Mouse (Mus musculus) ES-Bruce4 (cell line): Measurements from ENCODE around the gene 4930505A04Rik. TPM values are rescaled to one million over a fixed set of nuclear protein-coding genes. Genes with fewer than 3 reads are reported as not detected.

Experiments used
- H3K27ac ChIP-seq: 2 replicates; pipeline ENCODE4 v1.5.1; 2012; ENCODE audit warnings: low read length, inconsistent platforms; ENCODE audit not compliant: insufficient read depth
- H3K27me3 ChIP-seq: 2 replicates; pipeline ENCODE4 v1.6.1; 2012; ENCODE audit warnings: mild to moderate bottlenecking, low read length, inconsistent platforms; ENCODE audit not compliant: control insufficient read depth, poor library complexity, insufficient read depth, severe bottlenecking
- H3K36me3 ChIP-seq: 2 replicates; pipeline ENCODE4 v1.6.1; 2012; ENCODE audit warnings: inconsistent platforms, mild to moderate bottlenecking, low read length, moderate library complexity; ENCODE audit not compliant: control insufficient read depth, poor library complexity, insufficient read depth, severe bottlenecking
- H3K4me1 ChIP-seq: one replicate; pipeline ENCODE4 v1.8.1; 2011; ENCODE audit warnings: low read length; ENCODE audit not compliant: control insufficient read depth, insufficient read depth
- H3K4me3 ChIP-seq: 2 replicates; pipeline ENCODE4 v1.5.1; 2011; ENCODE audit warnings: low read depth, mild to moderate bottlenecking, low read length
- H3K9ac ChIP-seq: 2 replicates; pipeline ENCODE4 v1.6.1; 2012; ENCODE audit warnings: low read depth, mild to moderate bottlenecking, inconsistent platforms; ENCODE audit not compliant: poor library complexity, severe bottlenecking
- H3K9me3 ChIP-seq: replicated peaks from 2 replicates; pipeline ENCODE4 v1.6.1; 2012; ENCODE audit warnings: mild to moderate bottlenecking, low read length, inconsistent platforms; ENCODE audit not compliant: control insufficient read depth, poor library complexity, insufficient read depth, severe bottlenecking
- CTCF ChIP-seq: IDR thresholded peaks from one replicate; pipeline ENCODE4 v1.8.1; 2011; ENCODE audit warnings: low read depth, low read length
- EP300 ChIP-seq: IDR thresholded peaks from 2 replicates; pipeline ENCODE4 v1.6.1; 2011; ENCODE audit warnings: low read depth, low read length; ENCODE audit not compliant: insufficient read depth
- POLR2A ChIP-seq: IDR thresholded peaks from one replicate; pipeline ENCODE4 v1.8.1; 2011; ENCODE audit warnings: low read length; ENCODE audit not compliant: insufficient read depth
- polyA plus RNA-seq: library from polyadenylated mRNA; stranded (reverse); fragments of >200 nt; gene quantifications from 2 replicates; pipeline ENCODE4 v1.2.4, GENCODE M21; 2011; ENCODE audit warnings: low read depth; ENCODE audit not compliant: missing spikeins, insufficient read depth, insufficient read length

The 4930505A04Rik gene
- polyA plus RNA-seq, 1 experiment: not detected

GRCm38 (mm10) chr11:30394351-30394750, 77.3 kb downstream of the 4930505A04Rik start:
- H3K27me3 ChIP-seq: no peaks in the 10 kb centered on the region
- H3K9ac ChIP-seq: no peak overlapping the region
- no peaks in the 10 kb centered on the region for H3K4me1 ChIP-seq
- H3K9me3 ChIP-seq: no peaks in the 10 kb centered on the region
- no peaks in the 10 kb centered on the region for H3K36me3 ChIP-seq
- H3K4me3 ChIP-seq: no peak overlapping the region
- TF ChIP-seq EP300: no peak
- TF ChIP-seq POLR2A: no peak
- TF ChIP-seq CTCF: no peak
- H3K27ac ChIP-seq: no peak overlapping the region

- TF ChIP-seq CTCF (no peak), EP300 (no peak), POLR2A (no peak)
- no peak overlapping the region for H3K4me3 ChIP-seq
- peaks cover 3% of the 10 kb centered on the region; the same call in 1 of the 2 replicates for H3K9me3 ChIP-seq
- H3K9ac ChIP-seq: no peak overlapping the region
- no peaks in the 10 kb centered on the region for H3K27me3 ChIP-seq
- no peak overlapping the region for H3K27ac ChIP-seq
- no peaks in the 10 kb centered on the region for H3K4me1 ChIP-seq
- H3K36me3 ChIP-seq: no peaks in the 10 kb centered on the region
These were observed 88.6 kb downstream of the 4930505A04Rik start for GRCm38 (mm10) chr11:30383076-30383475.

Other genes starting within 250 kb of the 4930505A04Rik start
- 147 and 148 TPM in 2 replicates for gene Sptbn1, start 203.7 kb downstream of the 4930505A04Rik start, polyA plus RNA-seq
- 1.1 and 1.9 TPM in 2 replicates for gene Acyp2, start 177.8 kb upstream of the 4930505A04Rik start, polyA plus RNA-seq